22 mouse cellular contexts compared by ENCODE assay signal in the genomic region with DNA sequence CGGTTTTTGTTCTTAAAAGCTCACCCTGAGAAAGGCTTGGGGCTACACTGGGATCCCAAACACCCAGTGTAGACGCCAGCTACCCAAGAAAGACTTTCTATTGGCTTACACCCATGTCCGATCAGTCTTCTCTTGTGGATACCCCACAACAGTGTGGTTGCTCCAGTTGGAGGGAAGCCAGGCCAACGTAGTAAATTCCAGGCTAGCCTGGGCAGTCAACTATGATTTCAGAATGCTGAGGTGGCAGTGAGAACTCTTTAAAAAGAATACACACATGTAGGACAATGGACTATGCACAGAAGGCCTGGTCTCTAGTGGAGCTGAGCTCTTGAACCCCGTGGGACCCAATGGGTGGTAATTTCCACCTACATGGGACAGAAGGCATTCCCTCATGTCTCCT. TPM values are rescaled to one million over a fixed set of nuclear protein-coding genes. Genes with fewer than 3 reads are reported as not detected.
A peak's percentile ranks its signal among the peaks of the same experiment; 100 is the strongest.
DNase-seq lines count a peak whose midpoint lies in the region; ATAC-seq and TF ChIP-seq lines count a peak whose summit lies in the region.
"Had no signal": no experiment of that assay in that cellular context is flagged by ENCODE, and none has a peak within 500 bp of the region (broad histone marks: within the 10 kb centered on the region; RNA-seq: fewer than 3 reads in every experiment).

No protein-coding gene starts in this region.

- no peak overlapping the region for H3K4me3 ChIP-seq in forebrain, embryonic 10.5 days
- H3K4me3 ChIP-seq in forebrain, embryonic 13.5 days, result no peak overlapping the region
- no peak overlapping the region for H3K4me3 ChIP-seq in kidney, adult 2 months (ENCODE audit: insufficient read depth, low read depth, low read length)
- H3K4me3 ChIP-seq in kidney, embryonic 14.5 days (ENCODE audit: low read length), result no peak overlapping the region
- H3K4me3 ChIP-seq in testis, adult 2 months (ENCODE audit: control insufficient read depth, low read depth, low read length), result peak overlapping the region; percentile 16; the same call in 1 of the 2 replicates
- H3K4me3 ChIP-seq: embryonic facial prominence, embryonic 12.5 days; forebrain, embryonic 12.5 days; heart, embryonic 12.5 days; hindbrain, embryonic 13.5 days had no signal

- TF ChIP-seq CTCF in kidney, adult 2 months (conservative IDR thresholded peaks at IDR 0.05; ENCODE audit: insufficient read depth, insufficient read length, low read depth, low read length), result no peak
- no peak for TF ChIP-seq CTCF in testis, adult 2 months (IDR thresholded peaks at IDR 0.05; ENCODE audit: control insufficient read depth, insufficient read depth, insufficient replicate concordance, low read depth, low read length)

- peak overlapping the region; percentile 36; the same call in 1 of the 2 replicates for H3K27ac ChIP-seq in forebrain, embryonic 10.5 days
- no peak overlapping the region for H3K27ac ChIP-seq in forebrain, embryonic 13.5 days
- H3K27ac ChIP-seq in kidney, adult 2 months (ENCODE audit: insufficient read depth, low read depth, low read length), result no peak overlapping the region
- H3K27ac ChIP-seq in kidney, embryonic 14.5 days (ENCODE audit: low read depth, low read length), result no peak overlapping the region
- no peak overlapping the region for H3K27ac ChIP-seq in testis, adult 2 months (ENCODE audit: control insufficient read depth, insufficient read depth, low read depth, low read length)
- H3K27ac ChIP-seq: embryonic facial prominence, embryonic 12.5 days; forebrain, embryonic 12.5 days; hindbrain, embryonic 13.5 days; hindbrain, postnatal 0 days had no signal

- H3K9ac ChIP-seq in forebrain, embryonic 13.5 days, result no peak overlapping the region
- no peak overlapping the region for H3K9ac ChIP-seq in kidney, embryonic 14.5 days (ENCODE audit: low read depth, low read length)
- H3K9ac ChIP-seq: embryonic facial prominence, embryonic 12.5 days; forebrain, embryonic 12.5 days; forebrain, postnatal 0 days; heart, embryonic 12.5 days; hindbrain, embryonic 13.5 days had no signal

- DNase-seq in forebrain, embryonic 10.5 days (ENCODE audit: extremely low spot score, low spot score), result no peak
- peak; percentile 65 for DNase-seq in kidney, adult 2 months
- no peak for DNase-seq in testis, postnatal 14 days (ENCODE audit: low spot score)
- no peak for DNase-seq in spleen, postnatal 4 days (ENCODE audit: low spot score in 2 of 2)
- DNase-seq: adrenal gland, postnatal 10 days; B cell, adult 2 months; cerebellum, adult 11 months; cerebellum, adult 9-10 months; cerebellum, postnatal 25 days; forebrain, postnatal 0 days; gastrocnemius, postnatal 25 days; heart, postnatal 36 days had no signal

- H3K4me2 ChIP-seq in forebrain, embryonic 13.5 days, result no peak overlapping the region
- H3K4me2 ChIP-seq in kidney, embryonic 14.5 days (replicated peaks; ENCODE audit: low read depth, low read length), result no peak overlapping the region
- H3K4me2 ChIP-seq: embryonic facial prominence, embryonic 12.5 days; forebrain, embryonic 12.5 days; heart, embryonic 12.5 days; hindbrain, embryonic 13.5 days had no signal

- no peak for ATAC-seq in forebrain, embryonic 13.5 days
- no peak for ATAC-seq in kidney, embryonic 14.5 days (ENCODE audit: low FRiP score, low TSS enrichment)
- ATAC-seq: CD4-positive, CD25-positive, alpha-beta regulatory T cell, adult 4 months; forebrain, postnatal 0 days; hindbrain, postnatal 0 days had no signal

- no peaks in the 10 kb centered on the region for H3K27me3 ChIP-seq in forebrain, embryonic 10.5 days (ENCODE audit: poor library complexity, severe bottlenecking)
- H3K27me3 ChIP-seq in forebrain, embryonic 13.5 days, result no peaks in the 10 kb centered on the region
- H3K27me3 ChIP-seq in kidney, adult 2 months (replicated peaks; ENCODE audit: control insufficient read depth, insufficient read depth, low read length), result no peaks in the 10 kb centered on the region
- H3K27me3 ChIP-seq in kidney, embryonic 14.5 days (ENCODE audit: control insufficient read depth, insufficient read depth, low read length), result no peaks in the 10 kb centered on the region
- no peaks in the 10 kb centered on the region for H3K27me3 ChIP-seq in testis, adult 2 months (ENCODE audit: control insufficient read depth, insufficient read depth, low read length)
- H3K27me3 ChIP-seq: embryonic facial prominence, embryonic 12.5 days; forebrain, embryonic 12.5 days; hindbrain, embryonic 13.5 days had no signal

- 87% methylated on average over 5 of the region's 5 CpGs for WGBS in forebrain, embryonic 10.5 days
- WGBS in forebrain, embryonic 13.5 days, result 84% methylated on average over 5 of the region's 5 CpGs
- 64% methylated on average over 5 of the region's 5 CpGs for WGBS in kidney, adult 2 months
- WGBS in kidney, embryonic 14.5 days, result 85% methylated on average over 5 of the region's 5 CpGs

- H3K4me1 ChIP-seq in forebrain, embryonic 10.5 days, result peaks cover 12% of the 10 kb centered on the region
- no peaks in the 10 kb centered on the region for H3K4me1 ChIP-seq in forebrain, embryonic 13.5 days
- peaks cover 12% of the 10 kb centered on the region; the same call in 1 of the 2 replicates for H3K4me1 ChIP-seq in kidney, adult 2 months (ENCODE audit: control insufficient read depth, insufficient read depth, low read length)
- H3K4me1 ChIP-seq in kidney, embryonic 14.5 days (ENCODE audit: control insufficient read depth, insufficient read depth, low read length), result no peaks in the 10 kb centered on the region
- H3K4me1 ChIP-seq in testis, adult 2 months (ENCODE audit: control insufficient read depth, insufficient read depth, low read length), result 0 out of 2 replicates have a peak, but pooled peaks cover 2% of the 10 kb centered on the region
- H3K4me1 ChIP-seq: embryonic facial prominence, embryonic 12.5 days; forebrain, embryonic 12.5 days; hindbrain, embryonic 13.5 days had no signal

- TF ChIP-seq POLR2A in kidney, adult 2 months (IDR thresholded peaks at IDR 0.05; ENCODE audit: low read depth, low read length), result no peak
- TF ChIP-seq POLR2A in testis, adult 2 months (IDR thresholded peaks at IDR 0.05; ENCODE audit: control insufficient read depth, low read depth, low read length), result no peak

- H3K36me3 ChIP-seq in forebrain, embryonic 10.5 days (replicated peaks), result no peaks in the 10 kb centered on the region
- H3K36me3 ChIP-seq in forebrain, embryonic 13.5 days (ENCODE audit: poor library complexity, severe bottlenecking), result no peaks in the 10 kb centered on the region
- no peaks in the 10 kb centered on the region for H3K36me3 ChIP-seq in kidney, adult 2 months (ENCODE audit: control insufficient read depth, insufficient read depth, low read length)
- no peaks in the 10 kb centered on the region for H3K36me3 ChIP-seq in kidney, embryonic 14.5 days (ENCODE audit: control insufficient read depth, insufficient read depth, low read length)
- H3K36me3 ChIP-seq in testis, adult 2 months (ENCODE audit: control insufficient read depth, insufficient read depth, low read length), result no peaks in the 10 kb centered on the region
- H3K36me3 ChIP-seq: embryonic facial prominence, embryonic 12.5 days; forebrain, embryonic 12.5 days; heart, embryonic 12.5 days; hindbrain, embryonic 13.5 days had no signal

- no peaks in the 10 kb centered on the region for H3K9me3 ChIP-seq in forebrain, embryonic 10.5 days
- no peaks in the 10 kb centered on the region for H3K9me3 ChIP-seq in forebrain, embryonic 13.5 days (replicated peaks)
- H3K9me3 ChIP-seq in kidney, embryonic 14.5 days (ENCODE audit: control insufficient read depth, low read length), result no peaks in the 10 kb centered on the region
- H3K9me3 ChIP-seq: embryonic facial prominence, embryonic 12.5 days; forebrain, embryonic 12.5 days; G1E; heart, embryonic 12.5 days; hindbrain, embryonic 13.5 days had no signal

RNA-seq across cellular contexts. Expression of a gene that starts 11.5 kb away (rescaled TPM):
- 0.11 and 0.16 TPM in 2 replicates for polyA plus RNA-seq in forebrain, embryonic 10.5 days (2016; fragmentation: Nextera tagmentation; extraction: Ambion mirVana)
- 0.14 and 0.34 TPM in 2 replicates for polyA plus RNA-seq in forebrain, embryonic 13.5 days (2015; fragmentation: Nextera tagmentation; extraction: Ambion mirVana)
- 1.0 TPM in 2 replicates for polyA plus RNA-seq in kidney, adult 2 months (2012; rRNA removed)
- polyA plus RNA-seq in kidney, embryonic 14.5 days (2014; fragmentation: Nextera tagmentation; extraction: Ambion mirVana), result 0.69 and 1.7 TPM in 2 replicates
- 64.4 and 70.5 TPM in 2 replicates for polyA plus RNA-seq in testis, adult 2 months (2012; rRNA removed)

RNA-seq across cellular contexts. Expression of a gene that starts 21.2 kb away (rescaled TPM):
- 15.2 and 17.6 TPM in 2 replicates for polyA plus RNA-seq in forebrain, embryonic 10.5 days (2016; fragmentation: Nextera tagmentation; extraction: Ambion mirVana)
- 8.4 and 11.0 TPM in 2 replicates for polyA plus RNA-seq in forebrain, embryonic 13.5 days (2015; fragmentation: Nextera tagmentation; extraction: Ambion mirVana)
- polyA plus RNA-seq in kidney, adult 2 months (2012; rRNA removed), result 0.75 and 2.8 TPM in 2 replicates
- polyA plus RNA-seq in kidney, embryonic 14.5 days (2014; fragmentation: Nextera tagmentation; extraction: Ambion mirVana), result 9.3 and 16.2 TPM in 2 replicates
- polyA plus RNA-seq in testis, adult 2 months (2012; rRNA removed), result 0.20 and 0.44 TPM in 2 replicates
- polyA plus RNA-seq: G1E had no signal

RNA-seq across cellular contexts. Expression of a gene that starts 48.1 kb away (rescaled TPM):
- polyA plus RNA-seq in forebrain, embryonic 10.5 days (2016; fragmentation: Nextera tagmentation; extraction: Ambion mirVana), result 5.3 and 6.0 TPM in 2 replicates
- 25.9 and 29.9 TPM in 2 replicates for polyA plus RNA-seq in forebrain, embryonic 13.5 days (2015; fragmentation: Nextera tagmentation; extraction: Ambion mirVana)
- 6.1 and 7.6 TPM in 2 replicates for polyA plus RNA-seq in kidney, adult 2 months (2012; rRNA removed)
- polyA plus RNA-seq in kidney, embryonic 14.5 days (2014; fragmentation: Nextera tagmentation; extraction: Ambion mirVana), result 11.7 and 12.3 TPM in 2 replicates
- polyA plus RNA-seq in testis, adult 2 months (2012; rRNA removed), result 76.7 and 79.4 TPM in 2 replicates

RNA-seq across cellular contexts. Expression of a gene that starts 51.8 kb away (rescaled TPM):
- 1,192 and 1,195 TPM in 2 replicates for polyA plus RNA-seq in forebrain, embryonic 10.5 days (2016; fragmentation: Nextera tagmentation; extraction: Ambion mirVana)
- 801 and 821 TPM in 2 replicates for polyA plus RNA-seq in forebrain, embryonic 13.5 days (2015; fragmentation: Nextera tagmentation; extraction: Ambion mirVana)
- 503 and 653 TPM in 2 replicates for polyA plus RNA-seq in kidney, adult 2 months (2012; rRNA removed)
- polyA plus RNA-seq in kidney, embryonic 14.5 days (2014; fragmentation: Nextera tagmentation; extraction: Ambion mirVana), result 1,236 and 1,648 TPM in 2 replicates
- polyA plus RNA-seq in testis, adult 2 months (2012; rRNA removed), result 236 and 267 TPM in 2 replicates

Comparison
In these comparisons a context has a peak if more than half of its experiments do, and no peak if none do; other contexts are left out.
1. RNA of a gene that starts 11.5 kb away (polyA plus RNA-seq): 64.4 to 70.5 TPM in testis, adult 2 months; 0.69 to 1.7 TPM in kidney, embryonic 14.5 days, 1.0 TPM in kidney, adult 2 months, 0.14 to 0.34 TPM in forebrain, embryonic 13.5 days and 0.11 to 0.16 TPM in forebrain, embryonic 10.5 days; every median in the first group is over 10 times any median in the second.